Mouse (Mus musculus): ENCODE measurements around the gene Rhbdf2.

- TF ChIP-seq CTCF (IDR thresholded peaks at IDR 0.05; ENCODE audit: low read depth), result no peak
- no peak for TF ChIP-seq EP300 (optimal IDR thresholded peaks at IDR 0.05)
Observed at GRCm38 (mm10) chr11:116653709-116654221, 26.9 kb upstream of the Rhbdf2 start.

Data from stomach, postnatal 0 days (tissue).